Mouse (Mus musculus): ENCODE data around the gene Mbtps1. TPM values are rescaled to one million over a fixed set of nuclear protein-coding genes. Genes with fewer than 3 reads are reported as not detected.
A peak's percentile ranks its signal among the peaks of the same experiment; 100 is the strongest.

Mbtps1 gene
- total and polyA plus RNA-seq, 2 experiments from 2014 or later: 45.5 to 68.8 TPM

GRCm38 (mm10) chr8:119555861-119556260, 2.7 kb downstream of the Mbtps1 start:
- Histone ChIP-seq H3K9me3 (ENCODE audit: low read length) (no peaks in the 10 kb centered on the region), H3K27ac (ENCODE audit: low read depth, low read length) (no peak overlapping the region), H3K4me3 (ENCODE audit: low read depth, low read length) (no peak overlapping the region), H3K4me2 (ENCODE audit: low read depth, low read length, poor library complexity, severe bottlenecking) (no peak overlapping the region), H3K36me3 (ENCODE audit: insufficient read depth, low read length) (peaks cover 4% of the 10 kb centered on the region; the same call in 1 of the 2 replicates), H3K9ac (replicated peaks; ENCODE audit: low read length, poor library complexity, severe bottlenecking) (no peak overlapping the region), H3K27me3 (ENCODE audit: insufficient read depth, low read length) (no peaks in the 10 kb centered on the region), H3K4me1 (ENCODE audit: insufficient read depth, low read length) (peaks cover 6% of the 10 kb centered on the region; the same call in 1 of the 2 replicates)
- no peak for ATAC-seq (ENCODE audit: low FRiP score)
- WGBS: 71% methylated on average over 6 of the region's 6 CpGs
- TF ChIP-seq CTCF (IDR thresholded peaks at IDR 0.05): no peak
- DNase-seq (ENCODE audit: low spot score): peak; percentile 17

GRCm38 (mm10) chr8:119552967-119553366, 5.6 kb downstream of the Mbtps1 start:
- no peak for DNase-seq (ENCODE audit: low spot score)
- WGBS: 79% methylated on average over 2 of the region's 2 CpGs
- no peak overlapping the region for H3K4me3 ChIP-seq (ENCODE audit: low read depth, low read length)
- H3K4me2 ChIP-seq (ENCODE audit: low read depth, low read length, poor library complexity, severe bottlenecking): no peak overlapping the region
- no peak overlapping the region for H3K9ac ChIP-seq (replicated peaks; ENCODE audit: low read length, poor library complexity, severe bottlenecking)
- no peaks in the 10 kb centered on the region for H3K27me3 ChIP-seq (ENCODE audit: insufficient read depth, low read length)
- H3K27ac ChIP-seq (ENCODE audit: low read depth, low read length): no peak overlapping the region
- TF ChIP-seq CTCF (IDR thresholded peaks at IDR 0.05): no peak
- peaks cover 3% of the 10 kb centered on the region; the same call in 1 of the 2 replicates for H3K4me1 ChIP-seq (ENCODE audit: insufficient read depth, low read length)
- no peaks in the 10 kb centered on the region for H3K9me3 ChIP-seq (ENCODE audit: low read length)
- H3K36me3 ChIP-seq (ENCODE audit: insufficient read depth, low read length): no peaks in the 10 kb centered on the region
- ATAC-seq (ENCODE audit: low FRiP score): no peak

GRCm38 (mm10) chr8:119548560-119549113, 9.9 kb downstream of the Mbtps1 start:
- WGBS: 78% methylated on average over 7 of the region's 7 CpGs
- ATAC-seq (ENCODE audit: low FRiP score): no peak
- no peaks in the 10 kb centered on the region for H3K9me3 ChIP-seq (ENCODE audit: low read length)
- no peaks in the 10 kb centered on the region for H3K4me1 ChIP-seq (ENCODE audit: insufficient read depth, low read length)
- no peak overlapping the region for H3K9ac ChIP-seq (replicated peaks; ENCODE audit: low read length, poor library complexity, severe bottlenecking)
- TF ChIP-seq CTCF (IDR thresholded peaks at IDR 0.05): no peak
- H3K27me3 ChIP-seq (ENCODE audit: insufficient read depth, low read length): no peaks in the 10 kb centered on the region
- H3K36me3 ChIP-seq (ENCODE audit: insufficient read depth, low read length): peaks cover 27% of the 10 kb centered on the region
- no peak for DNase-seq (ENCODE audit: low spot score)
- H3K27ac ChIP-seq (ENCODE audit: low read depth, low read length): no peak overlapping the region
- no peak overlapping the region for H3K4me3 ChIP-seq (ENCODE audit: low read depth, low read length)
- H3K4me2 ChIP-seq (ENCODE audit: low read depth, low read length, poor library complexity, severe bottlenecking): no peak overlapping the region

- 91% methylated on average over 18 of the region's 18 CpGs for WGBS
These were observed 11.4 kb downstream of the Mbtps1 start for GRCm38 (mm10) chr8:119547019-119547691.

GRCm38 (mm10) chr8:119545791-119546190, 12.7 kb downstream of the Mbtps1 start:
- H3K4me1 ChIP-seq (ENCODE audit: insufficient read depth, low read length): no peaks in the 10 kb centered on the region
- no peak overlapping the region for H3K9ac ChIP-seq (replicated peaks; ENCODE audit: low read length, poor library complexity, severe bottlenecking)
- H3K9me3 ChIP-seq (ENCODE audit: low read length): no peaks in the 10 kb centered on the region
- H3K4me2 ChIP-seq (ENCODE audit: low read depth, low read length, poor library complexity, severe bottlenecking): no peak overlapping the region
- no peaks in the 10 kb centered on the region for H3K27me3 ChIP-seq (ENCODE audit: insufficient read depth, low read length)
- H3K36me3 ChIP-seq (ENCODE audit: insufficient read depth, low read length): peaks cover 52% of the 10 kb centered on the region
- no peak overlapping the region for H3K4me3 ChIP-seq (ENCODE audit: low read depth, low read length)
- DNase-seq (ENCODE audit: low spot score) (no peak), ATAC-seq (ENCODE audit: low FRiP score) (no peak)
- WGBS: 95% methylated on average over 6 of the region's 6 CpGs
- H3K27ac ChIP-seq (ENCODE audit: low read depth, low read length): no peak overlapping the region
- no peak for TF ChIP-seq CTCF (IDR thresholded peaks at IDR 0.05)

More at GRCm38 (mm10) chr8:119547019-119547691, 11.4 kb downstream of the Mbtps1 start:
- TF ChIP-seq CTCF (IDR thresholded peaks at IDR 0.05): no peak
- Histone ChIP-seq H3K4me2 (ENCODE audit: low read depth, low read length, poor library complexity, severe bottlenecking) (no peak overlapping the region), H3K4me3 (ENCODE audit: low read depth, low read length) (no peak overlapping the region), H3K27me3 (ENCODE audit: insufficient read depth, low read length) (no peaks in the 10 kb centered on the region), H3K9ac (replicated peaks; ENCODE audit: low read length, poor library complexity, severe bottlenecking) (no peak overlapping the region), H3K4me1 (ENCODE audit: insufficient read depth, low read length) (no peaks in the 10 kb centered on the region), H3K9me3 (ENCODE audit: low read length) (no peaks in the 10 kb centered on the region), H3K36me3 (ENCODE audit: insufficient read depth, low read length) (peaks cover 39% of the 10 kb centered on the region), H3K27ac (ENCODE audit: low read depth, low read length) (no peak overlapping the region)
- no peak for DNase-seq (ENCODE audit: low spot score)
- no peak for ATAC-seq (ENCODE audit: low FRiP score)

- DNase-seq (ENCODE audit: low spot score): no peak
- no peaks in the 10 kb centered on the region for H3K27me3 ChIP-seq (ENCODE audit: insufficient read depth, low read length)
These were observed 13.4 kb downstream of the Mbtps1 start for GRCm38 (mm10) chr8:119545180-119545579.

More at GRCm38 (mm10) chr8:119545180-119545579, 13.4 kb downstream of the Mbtps1 start:
- Histone ChIP-seq H3K36me3 (ENCODE audit: insufficient read depth, low read length) (peaks cover 53% of the 10 kb centered on the region), H3K9me3 (ENCODE audit: low read length) (no peaks in the 10 kb centered on the region), H3K27ac (ENCODE audit: low read depth, low read length) (no peak overlapping the region), H3K4me1 (ENCODE audit: insufficient read depth, low read length) (no peaks in the 10 kb centered on the region), H3K4me2 (ENCODE audit: low read depth, low read length, poor library complexity, severe bottlenecking) (no peak overlapping the region), H3K4me3 (ENCODE audit: low read depth, low read length) (no peak overlapping the region), H3K9ac (replicated peaks; ENCODE audit: low read length, poor library complexity, severe bottlenecking) (no peak overlapping the region)
- no peak for TF ChIP-seq CTCF (IDR thresholded peaks at IDR 0.05)
- 82% methylated on average over 6 of the region's 6 CpGs for WGBS
- no peak for ATAC-seq (ENCODE audit: low FRiP score)

Data from midbrain, postnatal 0 days (tissue).